In the genomic region with DNA sequence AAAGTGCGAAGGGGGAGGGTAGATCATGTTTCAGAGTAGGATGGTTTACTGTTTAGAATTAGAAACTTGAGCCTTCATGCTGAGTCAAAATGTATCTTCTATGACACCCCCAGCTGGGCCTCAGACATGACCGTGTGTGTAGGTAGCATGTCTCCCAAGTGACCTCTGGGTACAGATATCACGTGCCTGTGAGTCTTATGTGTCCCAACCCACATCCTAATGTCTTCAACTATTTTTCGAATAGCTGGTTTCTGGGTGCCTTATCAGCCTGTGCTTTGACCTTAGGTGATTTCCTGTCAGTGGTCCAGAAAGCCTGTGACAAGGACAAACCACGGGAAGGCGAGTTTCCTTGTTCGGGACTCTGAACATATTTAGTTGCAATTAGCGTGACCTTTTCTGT, we compare ENCODE assay signal across 26 mouse cellular contexts. TPM values are rescaled to one million over a fixed set of nuclear protein-coding genes. Genes with fewer than 3 reads are reported as not detected.
A peak's percentile ranks its signal among the peaks of the same experiment; 100 is the strongest.
DNase-seq lines count a peak whose midpoint lies in the region; ATAC-seq lines count a peak whose summit lies in the region.
"Had no signal": no experiment of that assay in that cellular context is flagged by ENCODE, and none has a peak within 500 bp of the region (broad histone marks: within the 10 kb centered on the region; RNA-seq: fewer than 3 reads in every experiment).

No protein-coding gene starts in this region.

- no peaks in the 10 kb centered on the region for H3K36me3 ChIP-seq in kidney, embryonic 14.5 days (ENCODE audit: control insufficient read depth, insufficient read depth, low read length)
- peaks cover 5% of the 10 kb centered on the region; the same call in 1 of the 2 replicates for H3K36me3 ChIP-seq in splenic B cell, adult 2 months (ENCODE audit: control insufficient read depth, insufficient read depth, low read length, poor library complexity, severe bottlenecking)
- H3K36me3 ChIP-seq in hindbrain, embryonic 14.5 days (replicated peaks; ENCODE audit: control insufficient read depth, insufficient read depth) = no peaks in the 10 kb centered on the region
- H3K36me3 ChIP-seq: embryonic facial prominence, embryonic 15.5 days; limb, embryonic 10.5 days; midbrain, embryonic 10.5 days had no signal

- H3K9ac ChIP-seq in kidney, embryonic 14.5 days (ENCODE audit: low read depth, low read length) = no peak overlapping the region
- H3K9ac ChIP-seq in hindbrain, embryonic 14.5 days = no peak overlapping the region
- H3K9ac ChIP-seq: embryonic facial prominence, embryonic 15.5 days had no signal

- no peak overlapping the region for H3K4me3 ChIP-seq in kidney, embryonic 14.5 days (ENCODE audit: low read length)
- H3K4me3 ChIP-seq in hindbrain, embryonic 14.5 days (replicated peaks; ENCODE audit: low read length) = no peak overlapping the region
- H3K4me3 ChIP-seq: embryonic facial prominence, embryonic 15.5 days; layer of hippocampus, adult 2 months; limb, embryonic 10.5 days; midbrain, embryonic 10.5 days had no signal

- 54% methylated on average over 8 of the region's 8 CpGs for WGBS in kidney, embryonic 14.5 days
- WGBS in hindbrain, embryonic 14.5 days = 79% methylated on average over 8 of the region's 8 CpGs

- no peak overlapping the region for H3K4me2 ChIP-seq in kidney, embryonic 14.5 days (replicated peaks; ENCODE audit: low read depth, low read length)
- H3K4me2 ChIP-seq in hindbrain, embryonic 14.5 days (replicated peaks) = no peak overlapping the region
- H3K4me2 ChIP-seq: embryonic facial prominence, embryonic 15.5 days had no signal

- no peak for ATAC-seq in kidney, embryonic 14.5 days (ENCODE audit: low FRiP score, low TSS enrichment)
- ATAC-seq in hindbrain, embryonic 14.5 days (ENCODE audit: low FRiP score) = no peak
- ATAC-seq: forebrain, embryonic 14.5 days had no signal

- H3K9me3 ChIP-seq in kidney, embryonic 14.5 days (ENCODE audit: control insufficient read depth, low read length) = no peaks in the 10 kb centered on the region
- no peaks in the 10 kb centered on the region for H3K9me3 ChIP-seq in hindbrain, embryonic 14.5 days (ENCODE audit: control insufficient read depth, low read length)
- H3K9me3 ChIP-seq: embryonic facial prominence, embryonic 15.5 days; limb, embryonic 10.5 days; midbrain, embryonic 10.5 days had no signal

- 0 out of 2 replicates have a peak, but pooled peaks cover 7% of the 10 kb centered on the region for H3K4me1 ChIP-seq in kidney, embryonic 14.5 days (ENCODE audit: control insufficient read depth, insufficient read depth, low read length)
- H3K4me1 ChIP-seq in hindbrain, embryonic 14.5 days (replicated peaks; ENCODE audit: control insufficient read depth, insufficient read depth, low read length) = no peaks in the 10 kb centered on the region
- H3K4me1 ChIP-seq: embryonic facial prominence, embryonic 15.5 days; midbrain, embryonic 10.5 days had no signal

- peak; percentile 27 for DNase-seq in adrenal gland, adult 2 months
- no peak for DNase-seq in adrenal gland, adult 8-10 months
- DNase-seq in kidney, adult 9 months = peak; percentile 30
- peak; percentile 9 for DNase-seq in thymus, postnatal 4 days
- DNase-seq in thymus, postnatal 14 days = no peak
- peak; percentile 58 for DNase-seq in splenic B cell, adult 2 months (ENCODE audit: low read depth, low spot score)
- no peak for DNase-seq in hindbrain, embryonic 14.5 days (ENCODE audit: low spot score)
- DNase-seq: adrenal gland, postnatal 14 days; cerebellum, adult 8-10 months; gastrocnemius, postnatal 10 days; kidney, adult 8-10 months; liver; lung, postnatal 4 days; right cerebral cortex, postnatal 14 days; thymus, postnatal 25 days had no signal

- H3K27ac ChIP-seq in kidney, embryonic 14.5 days (ENCODE audit: low read depth, low read length) = no peak overlapping the region
- no peak overlapping the region for H3K27ac ChIP-seq in hindbrain, embryonic 14.5 days
- H3K27ac ChIP-seq: embryonic facial prominence, embryonic 15.5 days; layer of hippocampus, adult 2 months; limb, embryonic 10.5 days; midbrain, embryonic 10.5 days had no signal

- H3K27me3 ChIP-seq in kidney, embryonic 14.5 days (ENCODE audit: control insufficient read depth, insufficient read depth, low read length) = no peaks in the 10 kb centered on the region
- no peaks in the 10 kb centered on the region for H3K27me3 ChIP-seq in splenic B cell, adult 2 months (ENCODE audit: control insufficient read depth, insufficient read depth, low read length, poor library complexity, severe bottlenecking)
- H3K27me3 ChIP-seq in hindbrain, embryonic 14.5 days (ENCODE audit: control insufficient read depth, insufficient read depth, low read length) = no peaks in the 10 kb centered on the region
- H3K27me3 ChIP-seq: embryonic facial prominence, embryonic 15.5 days had no signal

RNA-seq across cellular contexts. Expression of gene Cxcr5, which starts 33.3 kb away (rescaled TPM):
- total RNA-seq in adrenal gland, adult 2 months (2021) = under 1 TPM in 1 of 2 experiments, not detected in 1; 0.17 TPM
- polyA plus RNA-seq in adrenal gland, adult 2 months (2012; rRNA removed) = 0.15 and 0.26 TPM in 2 replicates
- total RNA-seq in adrenal gland, adult 8-10 months (2022) = under 1 TPM; 0.13 to 0.32 (median 0.18) TPM
- polyA plus RNA-seq in kidney, embryonic 14.5 days (2014; fragmentation: Nextera tagmentation; extraction: Ambion mirVana) = not detected in 2 replicates
- polyA plus RNA-seq in hindbrain, embryonic 14.5 days (2014; fragmentation: Nextera tagmentation; extraction: Ambion mirVana) = not detected in 2 replicates
- total RNA-seq: gastrocnemius, postnatal 10 days; layer of hippocampus, adult 2 months; layer of hippocampus, postnatal 25 days; MEL had no signal
- polyA plus RNA-seq: forebrain, embryonic 14.5 days; heart, embryonic 14.5 days; limb, embryonic 10.5 days; liver, embryonic 16.5 days; midbrain, embryonic 10.5 days; neural tube, embryonic 11.5 days had no signal

RNA-seq across cellular contexts. Expression of gene Bcl9l, which starts 45.7 kb away (rescaled TPM):
- total RNA-seq in adrenal gland, adult 2 months (2021) = 10 to 100 TPM; 41.9 to 61.1 TPM
- polyA plus RNA-seq in adrenal gland, adult 2 months (2012; rRNA removed) = 62.7 and 64.5 TPM in 2 replicates
- total RNA-seq in adrenal gland, adult 8-10 months (2022) = 10 to 100 TPM; 48.9 to 76.1 (median 66.7) TPM
- 14.5 and 14.6 TPM in 2 replicates for polyA plus RNA-seq in kidney, embryonic 14.5 days (2014; fragmentation: Nextera tagmentation; extraction: Ambion mirVana)
- 11.6 and 13.5 TPM in 2 replicates for polyA plus RNA-seq in hindbrain, embryonic 14.5 days (2014; fragmentation: Nextera tagmentation; extraction: Ambion mirVana)

Comparison
In these comparisons a context has a peak if more than half of its experiments do, and no peak if none do; other contexts are left out.
1. DNase-seq: peak in adrenal gland, adult 2 months (single experiment), kidney, adult 9 months (single experiment), thymus, postnatal 4 days (single experiment) and splenic B cell, adult 2 months (single experiment); none in adrenal gland, adult 8-10 months (single experiment), thymus, postnatal 14 days (single experiment) and hindbrain, embryonic 14.5 days (single experiment).